Mouse (Mus musculus) heart, postnatal 0 days (tissue): ENCODE measurements around the gene Srf.

Source experiments
- CTCF ChIP-seq: IDR thresholded peaks from 2 replicates; pipeline ENCODE4 v1.5.1; 2016; ENCODE audit warnings: antibody characterized with exemption, control low read depth, low read depth
- EP300 ChIP-seq: IDR thresholded peaks from 2 replicates; pipeline ENCODE4 v1.6.1; 2016; ENCODE audit warnings: antibody characterized with exemption, low read depth

DNA sequence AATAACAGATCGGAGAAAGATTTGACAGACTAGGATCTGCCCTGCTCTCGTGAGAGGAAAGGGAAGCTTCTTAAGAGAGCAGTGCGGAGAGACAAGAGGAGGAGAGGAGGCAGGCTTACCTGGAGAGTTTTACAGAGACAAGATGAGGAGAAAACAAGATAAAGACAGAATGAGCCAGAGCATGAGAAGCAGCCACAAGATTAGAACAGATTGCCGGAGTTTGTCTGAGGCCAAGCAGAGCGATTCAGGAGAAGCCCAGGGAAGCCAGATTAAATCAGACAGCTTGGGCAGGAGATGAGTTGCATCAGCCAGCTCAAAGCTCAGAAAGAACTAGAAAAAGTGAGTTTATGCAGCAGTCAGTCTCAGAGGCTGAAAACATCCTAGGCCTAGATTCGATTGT is 32.9 kb upstream of the Srf start:
- no peak for TF ChIP-seq CTCF
- no peak for TF ChIP-seq EP300
